Mouse (Mus musculus) ES-Bruce4 (cell line): ENCODE results near the gene Arhgap8.

Source experiments
- CTCF ChIP-seq: IDR thresholded peaks from one replicate; pipeline ENCODE4 v1.8.1; 2011; ENCODE audit warnings: low read depth, low read length
- EP300 ChIP-seq: IDR thresholded peaks from 2 replicates; pipeline ENCODE4 v1.6.1; 2011; ENCODE audit warnings: low read depth, low read length; ENCODE audit not compliant: insufficient read depth
- POLR2A ChIP-seq: IDR thresholded peaks from one replicate; pipeline ENCODE4 v1.8.1; 2011; ENCODE audit warnings: low read length; ENCODE audit not compliant: insufficient read depth

GRCm38 (mm10) chr15:84696021-84696420, 23.8 kb upstream of the Arhgap8 start:
- no peak for TF ChIP-seq CTCF
- TF ChIP-seq POLR2A, result no peak
- TF ChIP-seq EP300, result no peak
